Mouse (Mus musculus) embryonic facial prominence, embryonic 14.5 days (tissue): ENCODE data around the gene Rsph3a. TPM values are rescaled to one million over a fixed set of nuclear protein-coding genes. Genes with fewer than 3 reads are reported as not detected.
"Not testable (repeated sequence)": the region's sequence is repeated elsewhere in the genome, so short reads cannot be mapped to it uniquely, and the experiment has no call there.

Experiments used
- ATAC-seq: fragments of 200-750 bp; cut with Nextera tagmentation; 2 replicates; pipeline ENCODE4 v1.8.0; 2017; ENCODE audit warnings: low read depth, moderate number of reproducible peaks, moderate TSS enrichment
- DNase-seq: peaks from one replicate; pipeline ENCODE4 v3.0.0-alpha.2; 2015; ENCODE audit warnings: low spot score
- H3K27ac ChIP-seq: fragments of 300-500 bp; sonication (generic); replicated peaks from 2 replicates; pipeline ENCODE4 v1.5.1; 2014; ENCODE audit warnings: low read depth, mild to moderate bottlenecking, low read length, moderate library complexity
- H3K27me3 ChIP-seq: fragments of 300-500 bp; sonication (generic); replicated peaks from 2 replicates; pipeline ENCODE4 v1.6.1; 2014; ENCODE audit warnings: low read length; ENCODE audit not compliant: control insufficient read depth, insufficient read depth
- H3K36me3 ChIP-seq: fragments of 300-500 bp; sonication (generic); 2 replicates; pipeline ENCODE4 v1.6.1; 2014; ENCODE audit warnings: low read length, mixed read lengths; ENCODE audit not compliant: control insufficient read depth, insufficient read depth
- H3K4me1 ChIP-seq: fragments of 300-500 bp; sonication (generic); 2 replicates; pipeline ENCODE4 v1.6.1; 2014; ENCODE audit warnings: antibody characterized with exemption, low read length; ENCODE audit not compliant: control insufficient read depth, insufficient read depth
- H3K4me2 ChIP-seq: fragments of 300-500 bp; sonication (generic); 2 replicates; pipeline ENCODE4 v1.6.1; 2014; ENCODE audit warnings: low read depth, mild to moderate bottlenecking, low read length, moderate library complexity, mixed read lengths
- H3K4me3 ChIP-seq: fragments of 300-500 bp; sonication (generic); 2 replicates; pipeline ENCODE4 v1.5.1; 2014; ENCODE audit warnings: low read depth, mild to moderate bottlenecking, low read length
- H3K9ac ChIP-seq: fragments of 300-500 bp; sonication (generic); 2 replicates; pipeline ENCODE4 v1.6.1; 2014; ENCODE audit warnings: low read depth, mild to moderate bottlenecking, low read length, moderate library complexity, mixed read lengths
- H3K9me3 ChIP-seq: fragments of 300-500 bp; sonication (generic); 2 replicates; pipeline ENCODE4 v1.6.1; 2016; ENCODE audit warnings: low read length; ENCODE audit not compliant: control insufficient read depth
- WGBS: fragments of 180-500 bp; shearing (Covaris S2); extraction: QIAGEN DNeasy Blood & Tissue Kit; methylation state at CpG from one replicate; pipeline ENCODE4 v1.1.7; 2014; 5-methylcytosine and 5-hydroxymethylcytosine counted together
- polyA plus RNA-seq: library from polyadenylated mRNA; unstranded; fragments of >200 nt; fragmentation: Nextera tagmentation; extraction: Ambion mirVana; gene quantifications from 2 replicates; pipeline ENCODE4 v1.2.1, GENCODE M21; 2014

Gene Rsph3a
- polyA plus RNA-seq, 1 experiment from 2014 or later = 51.8 TPM

GRCm38 (mm10) chr17:7924185-7924725, 21.2 kb upstream of the Rsph3a start:
- no peak for DNase-seq

GRCm38 (mm10) chr17:7925413-7926160, 19.8 kb upstream of the Rsph3a start, which contains the start of gene Tagap:
TSS of gene Tagap (plus strand) at chr17:7926000.
- Histone ChIP-seq H3K4me3 (no peak within 1 kb of the TSS), H3K9ac (no peak within 1 kb of the TSS), H3K9me3 (no peaks in the 10 kb centered on the region), H3K27ac (peak within 1 kb of the TSS; percentile 28; the same call in 1 of the 2 replicates), H3K36me3 (no peaks in the 10 kb centered on the region), H3K4me2 (no peak within 1 kb of the TSS), H3K27me3 (no peaks in the 10 kb centered on the region), H3K4me1 (peaks cover 7% of the 10 kb centered on the region; the same call in 1 of the 2 replicates)
- ATAC-seq (no peak), DNase-seq (no peak)
- 58% methylated on average over 13 of the region's 13 CpGs for WGBS

More at GRCm38 (mm10) chr17:7924185-7924725, 21.2 kb upstream of the Rsph3a start:
- no peak overlapping the region for H3K9ac ChIP-seq
- no peak overlapping the region for H3K27ac ChIP-seq
- no peak for ATAC-seq
- no peaks in the 10 kb centered on the region for H3K36me3 ChIP-seq
- H3K27me3 ChIP-seq = no peaks in the 10 kb centered on the region
- WGBS = 87% methylated on average over 13 of the region's 13 CpGs
- H3K9me3 ChIP-seq = no peaks in the 10 kb centered on the region
- no peak overlapping the region for H3K4me2 ChIP-seq
- peaks cover 7% of the 10 kb centered on the region; the same call in 1 of the 2 replicates for H3K4me1 ChIP-seq
- no peak overlapping the region for H3K4me3 ChIP-seq

GRCm38 (mm10) chr17:7927582-7928535, 17.6 kb upstream of the Rsph3a start:
- DNase-seq (peak; percentile 57), ATAC-seq (no peak)
- Histone ChIP-seq H3K9me3 (no peaks in the 10 kb centered on the region), H3K4me1 (peaks cover 13% of the 10 kb centered on the region; the same call in 1 of the 2 replicates), H3K27ac (no peak overlapping the region), H3K4me3 (no peak overlapping the region), H3K4me2 (peak overlapping the region; percentile 12; the same call in 1 of the 2 replicates), H3K9ac (no peak overlapping the region), H3K36me3 (no peaks in the 10 kb centered on the region), H3K27me3 (no peaks in the 10 kb centered on the region)
- WGBS = 69% methylated on average over 24 of the region's 24 CpGs

GRCm38 (mm10) chr17:7928662-7929061, 16.8 kb upstream of the Rsph3a start:
- Histone ChIP-seq H3K4me2 (no peak overlapping the region), H3K4me3 (no peak overlapping the region), H3K27ac (no peak overlapping the region), H3K36me3 (no peaks in the 10 kb centered on the region), H3K9me3 (no peaks in the 10 kb centered on the region), H3K4me1 (peaks cover 13% of the 10 kb centered on the region; the same call in 1 of the 2 replicates), H3K27me3 (no peaks in the 10 kb centered on the region), H3K9ac (no peak overlapping the region)
- DNase-seq (no peak), ATAC-seq (no peak)
- 85% methylated on average over 6 of the region's 6 CpGs for WGBS

GRCm38 (mm10) chr17:7929279-7929678, 16.1 kb upstream of the Rsph3a start:
- H3K4me3 ChIP-seq = no peak overlapping the region
- DNase-seq (no peak), ATAC-seq (no peak)
- no peak overlapping the region for H3K9ac ChIP-seq
- WGBS = 28% methylated on average over 8 of the region's 8 CpGs
- peaks cover 13% of the 10 kb centered on the region; the same call in 1 of the 2 replicates for H3K4me1 ChIP-seq
- H3K9me3 ChIP-seq = no peaks in the 10 kb centered on the region
- H3K27ac ChIP-seq = no peak overlapping the region
- H3K27me3 ChIP-seq = no peaks in the 10 kb centered on the region
- H3K36me3 ChIP-seq = no peaks in the 10 kb centered on the region
- no peak overlapping the region for H3K4me2 ChIP-seq

GRCm38 (mm10) chr17:7931096-7931990, 14.1 kb upstream of the Rsph3a start:
- ATAC-seq (no peak), DNase-seq (peak; percentile 42)
- Histone ChIP-seq H3K9me3 (no peaks in the 10 kb centered on the region), H3K9ac (no peak overlapping the region), H3K36me3 (no peaks in the 10 kb centered on the region), H3K4me2 (no peak overlapping the region), H3K27ac (no peak overlapping the region), H3K27me3 (no peaks in the 10 kb centered on the region), H3K4me1 (peaks cover 6% of the 10 kb centered on the region; the same call in 1 of the 2 replicates), H3K4me3 (no peak overlapping the region)
- 66% methylated on average over 13 of the region's 13 CpGs for WGBS

GRCm38 (mm10) chr17:7932121-7932520, 13.3 kb upstream of the Rsph3a start:
- not testable (repeated sequence) for H3K27me3 ChIP-seq, ATAC-seq, H3K4me3 ChIP-seq, H3K4me2 ChIP-seq, H3K9ac ChIP-seq, H3K36me3 ChIP-seq, H3K27ac ChIP-seq, DNase-seq, H3K9me3 ChIP-seq, H3K4me1 ChIP-seq
- 58% methylated on average over 4 of the region's 8 CpGs for WGBS
